Mouse (Mus musculus): ENCODE results near the gene Slpi. TPM values are rescaled to one million over a fixed set of nuclear protein-coding genes. Genes with fewer than 3 reads are reported as not detected.

The Slpi gene
- polyA plus RNA-seq, 1 experiment, result 2.1 TPM

DNA sequence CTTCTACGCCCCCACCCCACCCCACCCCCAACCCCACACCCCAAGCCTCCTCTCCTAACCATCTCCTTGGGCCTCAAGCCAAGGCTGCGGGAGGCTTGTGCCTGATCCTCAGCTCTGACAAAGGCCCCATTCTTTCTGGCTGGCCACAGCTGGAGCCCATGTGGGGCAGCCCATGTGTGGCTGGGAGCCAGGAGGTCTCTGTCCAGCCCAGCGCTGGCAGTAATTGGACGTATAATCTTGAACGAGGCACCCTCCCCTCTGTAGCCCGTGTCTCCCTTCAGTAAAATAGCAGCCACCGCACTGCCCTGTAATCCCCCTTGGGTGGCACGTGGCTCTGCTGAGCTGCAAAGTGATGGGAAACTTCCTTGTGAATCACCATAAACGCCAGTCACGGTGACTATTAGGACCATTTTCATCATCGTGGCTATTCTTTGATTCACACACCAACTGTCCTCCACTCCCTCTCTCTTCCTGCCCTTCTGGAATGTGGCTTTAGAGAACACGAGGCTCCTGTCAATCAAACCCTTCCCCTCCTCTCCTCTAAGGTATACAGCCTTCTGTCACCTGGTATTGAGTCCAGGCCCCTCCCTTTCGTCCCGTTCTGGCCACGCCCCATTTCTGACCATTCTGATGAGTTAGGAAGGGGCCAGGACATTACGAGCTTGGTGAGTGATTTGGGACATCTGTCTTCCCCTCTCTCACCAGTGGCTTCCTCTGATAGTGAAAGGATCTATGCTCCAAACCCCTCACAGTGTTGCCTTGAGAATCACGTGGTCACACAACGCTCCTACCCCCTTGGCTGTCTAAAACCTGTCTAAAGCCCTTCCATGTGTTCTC lies 2.8 kb downstream of the Slpi start:
- peaks cover 13% of the 10 kb centered on the region for H3K4me1 ChIP-seq (ENCODE audit: control insufficient read depth, insufficient read depth, low read length)
- H3K27ac ChIP-seq (ENCODE audit: insufficient read depth, low read depth, low read length), result no peak overlapping the region
- no peak overlapping the region for H3K4me3 ChIP-seq (ENCODE audit: insufficient read depth, low read length)
- TF ChIP-seq POLR2A (IDR thresholded peaks at IDR 0.05; ENCODE audit: borderline replicate concordance, low read depth, low read length), result no peak
- no peak for TF ChIP-seq CTCF (IDR thresholded peaks at IDR 0.05; ENCODE audit: low read depth, low read length)

GRCm38 (mm10) chr2:164383656-164384399 lies 5.1 kb downstream of the Slpi start:
- Histone ChIP-seq H3K4me1 (ENCODE audit: control insufficient read depth, insufficient read depth, low read length) (peaks cover 13% of the 10 kb centered on the region), H3K27ac (ENCODE audit: insufficient read depth, low read depth, low read length) (no peak overlapping the region), H3K4me3 (ENCODE audit: insufficient read depth, low read length) (no peak overlapping the region)
- TF ChIP-seq POLR2A (IDR thresholded peaks at IDR 0.05; ENCODE audit: borderline replicate concordance, low read depth, low read length) (no peak), CTCF (IDR thresholded peaks at IDR 0.05; ENCODE audit: low read depth, low read length) (no peak)

GRCm38 (mm10) chr2:164382971-164383370 lies 5.9 kb downstream of the Slpi start:
- no peak for TF ChIP-seq POLR2A (IDR thresholded peaks at IDR 0.05; ENCODE audit: borderline replicate concordance, low read depth, low read length)
- no peak for TF ChIP-seq CTCF (IDR thresholded peaks at IDR 0.05; ENCODE audit: low read depth, low read length)
- no peak overlapping the region for H3K27ac ChIP-seq (ENCODE audit: insufficient read depth, low read depth, low read length)
- H3K4me1 ChIP-seq (ENCODE audit: control insufficient read depth, insufficient read depth, low read length), result peaks cover 13% of the 10 kb centered on the region
- no peak overlapping the region for H3K4me3 ChIP-seq (ENCODE audit: insufficient read depth, low read length)

DNA sequence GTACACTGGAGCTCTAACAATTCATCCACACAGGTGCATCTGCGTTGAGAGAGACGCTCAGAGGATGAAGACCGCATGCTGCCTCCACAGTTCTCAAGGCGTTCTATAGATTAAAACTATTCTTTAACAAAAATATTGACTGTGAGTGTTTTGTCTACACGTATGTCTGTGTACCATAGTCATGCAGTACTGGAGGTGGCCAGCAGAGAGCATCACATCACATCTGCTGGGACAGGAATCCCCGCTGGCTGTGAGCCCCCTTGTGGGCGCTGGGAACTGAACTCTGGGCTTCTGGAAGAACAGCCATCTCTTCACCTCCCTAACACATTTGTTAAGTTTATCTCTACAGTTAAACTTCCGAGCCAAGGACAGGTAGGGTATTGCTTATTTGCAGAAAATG lies 7.2 kb downstream of the Slpi start:
- Histone ChIP-seq H3K4me1 (ENCODE audit: control insufficient read depth, insufficient read depth, low read length) (peaks cover 13% of the 10 kb centered on the region), H3K27ac (ENCODE audit: insufficient read depth, low read depth, low read length) (no peak overlapping the region), H3K4me3 (ENCODE audit: insufficient read depth, low read length) (no peak overlapping the region)
- TF ChIP-seq POLR2A (IDR thresholded peaks at IDR 0.05; ENCODE audit: borderline replicate concordance, low read depth, low read length) (no peak), CTCF (IDR thresholded peaks at IDR 0.05; ENCODE audit: low read depth, low read length) (no peak)

DNA sequence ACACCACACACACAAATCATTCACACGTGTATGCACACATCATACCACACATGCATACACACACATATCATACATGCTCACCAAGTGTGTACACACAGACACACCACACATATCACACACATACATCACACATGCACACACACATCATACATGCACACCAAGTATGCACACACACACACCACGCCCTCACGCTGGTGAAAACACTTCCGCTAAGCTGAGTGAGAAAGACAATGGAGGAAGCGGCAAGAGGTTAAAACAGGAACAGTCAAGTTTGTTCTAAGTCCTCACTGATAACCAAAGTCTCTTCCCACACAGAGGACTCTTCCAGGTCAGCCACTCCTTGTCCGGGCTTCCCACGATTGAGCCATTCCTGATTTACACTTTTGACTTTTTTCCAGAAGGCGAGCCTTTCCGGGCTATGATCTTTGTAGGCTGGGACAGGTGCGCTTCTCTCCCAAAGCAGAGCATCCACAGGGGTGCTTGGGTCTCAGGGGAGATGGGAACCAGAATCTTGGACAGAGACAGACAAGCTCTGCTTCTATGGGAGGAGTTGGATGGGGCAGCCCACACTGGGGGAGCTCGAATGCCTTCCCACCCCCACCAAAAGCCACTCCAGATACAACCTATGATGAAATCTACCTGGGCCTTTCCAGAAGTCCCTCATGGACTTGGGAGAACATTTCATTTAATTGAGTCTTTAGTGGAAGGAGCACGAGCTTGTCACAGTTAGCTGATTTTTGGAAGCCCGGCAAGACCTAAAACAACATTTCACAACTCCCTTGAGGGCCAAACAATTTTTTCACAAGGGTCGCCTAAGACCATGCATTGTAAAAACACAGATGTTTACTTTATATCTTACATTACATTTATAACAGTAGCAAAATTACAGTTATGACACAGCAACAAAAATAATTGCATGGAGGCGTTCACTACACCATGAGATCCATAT lies 11.1 kb downstream of the Slpi start:
- H3K4me3 ChIP-seq (ENCODE audit: insufficient read depth, low read length), result no peak overlapping the region
- no peak for TF ChIP-seq CTCF (IDR thresholded peaks at IDR 0.05; ENCODE audit: low read depth, low read length)
- no peak for TF ChIP-seq POLR2A (IDR thresholded peaks at IDR 0.05; ENCODE audit: borderline replicate concordance, low read depth, low read length)
- H3K4me1 ChIP-seq (ENCODE audit: control insufficient read depth, insufficient read depth, low read length), result peaks cover 10% of the 10 kb centered on the region
- H3K27ac ChIP-seq (ENCODE audit: insufficient read depth, low read depth, low read length), result no peak overlapping the region

- TF ChIP-seq POLR2A (IDR thresholded peaks at IDR 0.05; ENCODE audit: borderline replicate concordance, low read depth, low read length) (no peak), CTCF (IDR thresholded peaks at IDR 0.05; ENCODE audit: low read depth, low read length) (no peak)
- Histone ChIP-seq H3K27ac (ENCODE audit: insufficient read depth, low read depth, low read length) (no peak overlapping the region), H3K4me3 (ENCODE audit: insufficient read depth, low read length) (no peak overlapping the region), H3K4me1 (ENCODE audit: control insufficient read depth, insufficient read depth, low read length) (peaks cover 14% of the 10 kb centered on the region)
These were observed 15.7 kb downstream of the Slpi start for GRCm38 (mm10) chr2:164373187-164373586.

DNA sequence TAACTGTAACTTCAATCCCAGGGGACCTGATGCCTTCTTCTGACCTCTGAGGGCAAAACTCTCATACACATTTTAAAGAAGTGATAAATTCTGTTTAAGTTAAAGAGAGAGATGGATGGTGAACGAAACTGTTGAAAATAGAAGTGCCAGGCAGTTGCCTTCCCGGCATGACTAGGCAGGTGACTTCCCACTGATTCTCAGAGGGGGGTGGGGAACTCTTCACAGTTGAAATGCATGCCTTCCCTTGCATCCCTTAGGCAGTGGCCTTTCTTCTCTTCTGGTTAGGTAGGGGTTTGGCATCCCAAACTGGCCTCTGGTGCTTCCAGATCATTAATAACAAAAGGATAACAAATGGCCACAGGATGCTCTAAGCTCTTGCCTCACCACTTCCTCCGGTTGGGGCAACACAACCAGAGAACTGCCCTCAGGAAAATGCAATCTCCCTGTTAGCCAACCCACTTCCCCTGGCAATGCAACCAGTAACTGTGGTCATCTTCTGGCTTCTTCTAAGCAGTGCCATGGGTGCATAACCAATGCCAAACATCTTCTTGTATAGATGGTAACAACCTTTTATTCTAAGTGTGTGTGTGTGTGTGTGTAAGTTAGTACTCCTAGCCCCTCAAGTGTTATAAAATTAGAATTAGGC lies 16.4 kb downstream of the Slpi start:
- TF ChIP-seq POLR2A (IDR thresholded peaks at IDR 0.05; ENCODE audit: borderline replicate concordance, low read depth, low read length) (no peak), CTCF (IDR thresholded peaks at IDR 0.05; ENCODE audit: low read depth, low read length) (no peak)
- H3K4me1 ChIP-seq (ENCODE audit: control insufficient read depth, insufficient read depth, low read length), result peaks cover 14% of the 10 kb centered on the region
- no peak overlapping the region for H3K4me3 ChIP-seq (ENCODE audit: insufficient read depth, low read length)
- no peak overlapping the region for H3K27ac ChIP-seq (ENCODE audit: insufficient read depth, low read depth, low read length)

GRCm38 (mm10) chr2:164371371-164371770 lies 17.5 kb downstream of the Slpi start:
- Histone ChIP-seq H3K27ac (ENCODE audit: insufficient read depth, low read depth, low read length) (no peak overlapping the region), H3K4me3 (ENCODE audit: insufficient read depth, low read length) (no peak overlapping the region), H3K4me1 (ENCODE audit: control insufficient read depth, insufficient read depth, low read length) (peaks cover 23% of the 10 kb centered on the region)
- no peak for TF ChIP-seq CTCF (IDR thresholded peaks at IDR 0.05; ENCODE audit: low read depth, low read length)
- TF ChIP-seq POLR2A (IDR thresholded peaks at IDR 0.05; ENCODE audit: borderline replicate concordance, low read depth, low read length), result no peak

DNA sequence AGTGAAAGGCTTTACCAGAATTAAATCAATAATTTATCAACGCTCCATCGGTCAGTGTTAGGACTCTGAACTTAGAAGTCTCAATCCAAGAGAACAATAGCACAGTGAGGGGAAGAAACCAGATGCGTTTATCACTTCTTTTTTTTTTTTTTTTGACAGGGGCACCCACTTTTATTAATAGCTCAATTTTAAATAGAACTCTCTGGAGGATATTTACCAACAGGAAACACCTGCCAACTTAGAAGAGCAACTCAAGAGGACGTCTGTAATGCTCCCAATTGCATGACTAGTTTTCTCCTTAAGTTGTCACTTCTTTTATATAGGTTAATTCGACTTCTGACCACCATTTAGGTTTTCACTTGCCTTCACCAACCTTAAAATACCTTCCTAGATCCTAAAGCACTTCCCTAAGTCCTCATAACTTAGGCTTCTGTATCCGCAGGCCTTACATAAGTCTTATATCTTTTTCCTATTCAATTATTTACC lies 20.2 kb downstream of the Slpi start:
- peaks cover 20% of the 10 kb centered on the region for H3K4me1 ChIP-seq (ENCODE audit: control insufficient read depth, insufficient read depth, low read length)
- H3K27ac ChIP-seq (ENCODE audit: insufficient read depth, low read depth, low read length), result no peak overlapping the region
- no peak overlapping the region for H3K4me3 ChIP-seq (ENCODE audit: insufficient read depth, low read length)
- TF ChIP-seq CTCF (IDR thresholded peaks at IDR 0.05; ENCODE audit: low read depth, low read length), result no peak
- no peak for TF ChIP-seq POLR2A (IDR thresholded peaks at IDR 0.05; ENCODE audit: borderline replicate concordance, low read depth, low read length)
